Mouse (Mus musculus) cerebellum, adult 9-10 months (tissue): ENCODE measurements at regions not wholly inside any gene's neighbourhood (a gene's known extent, or its start where the extent isn't known, plus 50 kb on each side); places are given as distances from the start of the nearest gene placed in this dataset.

Experiments used
- DNase-seq: peaks from one replicate; pipeline ENCODE4 v3.0.0; 2022

DNA sequence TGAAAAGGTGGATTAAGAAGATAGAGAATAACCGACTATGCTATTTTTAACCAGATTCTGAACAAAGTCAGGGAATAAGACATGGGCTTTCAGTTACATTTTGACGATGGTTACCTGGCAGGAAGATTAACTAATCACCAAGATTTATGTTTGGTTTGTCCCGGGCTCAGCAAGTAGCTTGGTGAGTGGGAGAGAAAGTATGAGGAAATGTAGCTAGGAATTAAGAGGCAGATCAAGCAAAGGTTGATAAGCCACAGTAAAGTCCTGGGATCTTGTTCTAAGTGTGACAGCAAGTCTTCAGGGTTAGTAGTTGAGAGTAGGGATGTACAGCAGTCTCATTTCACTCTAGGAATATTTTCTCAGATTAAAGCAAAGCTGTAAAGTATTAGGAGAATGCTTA is 149.3 kb upstream of the Nr2f1 start:
- DNase-seq = no peak

DNA sequence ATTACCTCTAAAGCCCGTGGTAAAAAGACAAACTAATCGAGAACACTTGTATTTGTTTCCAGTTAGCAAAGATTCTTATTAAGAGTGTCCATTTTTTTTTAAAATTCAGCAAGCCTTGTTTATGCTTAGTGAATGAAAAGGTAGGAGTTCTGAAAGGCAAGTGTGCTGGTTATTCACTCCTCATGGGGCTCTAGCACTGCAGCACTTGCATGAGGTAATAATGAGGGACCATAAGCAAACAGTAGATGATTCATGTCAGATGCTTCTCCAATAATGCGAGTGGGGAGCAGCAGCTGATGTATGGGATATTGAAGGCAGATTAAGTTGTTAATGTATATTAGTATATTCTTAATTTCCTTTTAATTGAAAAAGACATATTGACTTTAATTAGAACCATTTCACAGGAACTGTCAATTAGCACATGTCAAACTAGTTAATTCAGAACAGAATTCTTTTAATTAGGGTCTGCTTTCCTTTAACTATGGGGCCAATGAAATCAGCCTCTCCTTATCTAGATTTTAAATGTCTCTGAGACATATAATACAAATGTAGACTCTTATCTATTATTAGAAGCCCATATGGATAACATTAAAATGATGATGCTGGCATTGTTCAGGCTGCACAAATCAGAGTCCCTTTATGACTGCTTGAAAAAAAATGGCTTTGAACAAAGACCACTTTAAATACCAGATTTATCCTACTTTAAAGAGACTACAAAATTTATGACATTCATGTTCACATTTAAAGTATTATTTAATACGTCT is 125.1 kb upstream of the Nr2f1 start:
- DNase-seq = no peak

DNA sequence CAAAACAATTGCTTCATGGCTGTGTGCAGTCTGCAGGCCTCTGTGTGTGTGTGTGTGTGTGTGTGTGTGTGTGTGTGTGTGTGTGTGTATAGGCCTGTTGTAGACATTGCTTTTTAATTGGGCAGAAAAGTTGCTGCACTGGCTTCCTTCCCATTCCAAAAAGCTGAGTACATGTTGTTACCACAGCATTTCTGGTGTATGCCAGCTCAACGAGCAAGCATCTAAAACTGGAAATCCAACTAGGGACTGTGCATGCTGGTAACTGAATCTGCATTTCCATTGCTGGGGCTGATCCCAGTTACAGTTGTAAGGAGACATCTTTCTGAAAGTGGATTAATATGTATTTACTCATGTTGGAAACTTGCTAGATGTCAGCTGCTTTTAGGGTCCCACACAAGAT is 123.6 kb upstream of the Nr2f1 start:
- DNase-seq = no peak

DNA sequence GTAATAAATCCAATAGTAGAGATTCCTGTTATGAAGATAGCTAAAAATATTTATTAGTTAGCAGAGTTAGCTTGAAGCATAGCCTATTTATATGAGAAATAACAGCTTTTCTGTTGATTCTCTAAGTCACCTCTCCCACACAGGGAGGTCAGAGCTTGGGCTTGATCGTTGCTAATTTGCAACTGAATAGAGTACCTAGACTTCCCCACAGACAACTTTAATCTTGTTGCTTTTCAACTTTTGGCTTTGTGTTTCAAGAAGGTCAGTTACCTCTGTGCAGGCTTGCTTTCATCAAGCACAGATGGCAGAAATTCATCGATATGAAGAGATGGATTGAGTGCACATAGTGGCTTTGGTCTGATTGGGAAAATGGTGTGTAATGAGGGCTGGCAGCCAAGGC is 118.9 kb upstream of the Nr2f1 start:
- DNase-seq = no peak

DNA sequence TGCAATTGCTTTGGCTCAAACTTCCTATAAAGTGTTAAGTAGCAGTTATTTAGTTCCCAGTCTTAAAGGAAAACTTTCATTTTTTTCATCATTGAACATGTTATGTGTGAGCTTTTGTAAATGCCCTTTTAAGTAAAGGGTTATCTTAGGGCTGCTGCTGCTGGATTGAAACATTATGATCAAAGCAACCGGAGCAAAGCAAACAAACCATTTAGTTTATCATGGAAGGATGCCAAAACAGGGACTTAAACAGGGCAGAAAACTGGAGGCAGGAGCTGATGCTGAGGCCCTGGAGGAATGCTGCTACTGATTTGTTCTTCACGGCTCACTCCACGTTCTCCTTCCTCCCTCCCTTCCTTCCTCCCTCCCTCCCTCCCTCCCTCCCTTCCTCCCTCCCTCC is 111.3 kb upstream of the Nr2f1 start:
- no peak for DNase-seq
